Mouse (Mus musculus) lung, postnatal 0 days (tissue): ENCODE measurements around the gene Med13. TPM values are rescaled to one million over a fixed set of nuclear protein-coding genes. Genes with fewer than 3 reads are reported as not detected.

Experiments used
- ATAC-seq: fragments of 200-750 bp; cut with Nextera tagmentation; 2 replicates; pipeline ENCODE4 v1.8.0; 2017; ENCODE audit warnings: moderate library complexity
- DNase-seq: peaks from one replicate; pipeline ENCODE4 v3.0.0-alpha.2; 2016; ENCODE audit warnings: low spot score
- H3K27ac ChIP-seq: fragments of 300-500 bp; sonication (generic); 2 replicates; pipeline ENCODE4 v1.5.1; 2014; ENCODE audit warnings: antibody characterized with exemption, mild to moderate bottlenecking, low read length, mixed read lengths
- H3K27me3 ChIP-seq: fragments of 300-500 bp; sonication (generic); replicated peaks from 2 replicates; pipeline ENCODE4 v1.6.1; 2014; ENCODE audit warnings: low read length, mixed read lengths; ENCODE audit not compliant: insufficient read depth
- H3K36me3 ChIP-seq: fragments of 300-500 bp; sonication (generic); 2 replicates; pipeline ENCODE4 v1.6.1; 2014; ENCODE audit warnings: low read length, mixed read lengths; ENCODE audit not compliant: insufficient read depth
- H3K4me1 ChIP-seq: fragments of 300-500 bp; sonication (generic); 2 replicates; pipeline ENCODE4 v1.6.1; 2014; ENCODE audit warnings: antibody characterized with exemption, low read depth, low read length, mixed read lengths; ENCODE audit not compliant: insufficient read depth
- H3K4me2 ChIP-seq: fragments of 300-500 bp; sonication (generic); replicated peaks from 2 replicates; pipeline ENCODE4 v1.6.1; 2014; ENCODE audit warnings: low read depth, mild to moderate bottlenecking, low read length, moderate library complexity, mixed read lengths
- H3K4me3 ChIP-seq: fragments of 300-500 bp; sonication (generic); 2 replicates; pipeline ENCODE4 v1.5.1; 2014; ENCODE audit warnings: low read depth, low read length
- H3K9ac ChIP-seq: fragments of 300-500 bp; sonication (generic); replicated peaks from 2 replicates; pipeline ENCODE4 v1.6.1; 2014; ENCODE audit warnings: low read depth, mild to moderate bottlenecking
- H3K9me3 ChIP-seq: fragments of 300-500 bp; sonication (generic); 2 replicates; pipeline ENCODE4 v1.6.1; 2016; ENCODE audit warnings: low read length, mixed read lengths
- CTCF ChIP-seq: IDR thresholded peaks from 2 replicates; pipeline ENCODE4 v1.5.1; 2016; ENCODE audit warnings: antibody characterized with exemption, mild to moderate bottlenecking
- EP300 ChIP-seq: IDR thresholded peaks from 2 replicates; pipeline ENCODE4 v1.6.1; 2016; ENCODE audit warnings: antibody characterized with exemption, mild to moderate bottlenecking, control low read depth
- WGBS: fragments of 180-500 bp; shearing (Covaris S2); extraction: QIAGEN DNeasy Blood & Tissue Kit; methylation state at CpG from one replicate; pipeline ENCODE4 v1.1.7; 2014; 5-methylcytosine and 5-hydroxymethylcytosine counted together
- polyA plus RNA-seq: library from polyadenylated mRNA; unstranded; fragments of >200 nt; fragmentation: Nextera tagmentation; extraction: Ambion mirVana; gene quantifications from 2 replicates; pipeline ENCODE4 v1.2.1, GENCODE M21; 2015

Med13 gene
- polyA plus RNA-seq, 1 experiment from 2014 or later: 5.8 TPM

DNA sequence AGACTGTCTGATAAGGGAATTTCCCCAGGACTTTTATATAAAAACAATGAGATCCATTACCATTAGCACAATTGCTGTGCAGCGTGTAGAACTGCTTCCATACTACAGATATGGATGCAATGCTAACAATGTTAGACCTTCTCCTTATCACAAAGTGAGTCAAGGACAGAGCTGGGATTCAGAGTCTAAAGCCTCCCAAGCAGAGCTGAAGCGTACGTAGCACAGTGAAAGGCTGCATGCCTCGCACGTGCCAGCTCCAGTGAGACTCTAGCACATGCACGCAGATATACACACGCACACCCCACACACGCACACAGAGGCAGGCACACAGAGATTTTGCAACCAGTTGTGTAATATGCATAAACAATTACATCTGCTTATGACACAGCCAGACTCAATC is 71.7 kb downstream of the Med13 start:
- H3K36me3 ChIP-seq: peaks cover 32% of the 10 kb centered on the region
- H3K4me3 ChIP-seq: no peak overlapping the region
- H3K4me1 ChIP-seq: no peaks in the 10 kb centered on the region
- WGBS: 81% methylated on average over 8 of the region's 8 CpGs
- H3K9ac ChIP-seq: no peak overlapping the region
- DNase-seq: peak; percentile 13
- no peak overlapping the region for H3K27ac ChIP-seq
- no peaks in the 10 kb centered on the region for H3K27me3 ChIP-seq
- ATAC-seq: no peak
- H3K9me3 ChIP-seq: no peaks in the 10 kb centered on the region
- no peak overlapping the region for H3K4me2 ChIP-seq
- TF ChIP-seq EP300 (no peak), CTCF (no peak)

DNA sequence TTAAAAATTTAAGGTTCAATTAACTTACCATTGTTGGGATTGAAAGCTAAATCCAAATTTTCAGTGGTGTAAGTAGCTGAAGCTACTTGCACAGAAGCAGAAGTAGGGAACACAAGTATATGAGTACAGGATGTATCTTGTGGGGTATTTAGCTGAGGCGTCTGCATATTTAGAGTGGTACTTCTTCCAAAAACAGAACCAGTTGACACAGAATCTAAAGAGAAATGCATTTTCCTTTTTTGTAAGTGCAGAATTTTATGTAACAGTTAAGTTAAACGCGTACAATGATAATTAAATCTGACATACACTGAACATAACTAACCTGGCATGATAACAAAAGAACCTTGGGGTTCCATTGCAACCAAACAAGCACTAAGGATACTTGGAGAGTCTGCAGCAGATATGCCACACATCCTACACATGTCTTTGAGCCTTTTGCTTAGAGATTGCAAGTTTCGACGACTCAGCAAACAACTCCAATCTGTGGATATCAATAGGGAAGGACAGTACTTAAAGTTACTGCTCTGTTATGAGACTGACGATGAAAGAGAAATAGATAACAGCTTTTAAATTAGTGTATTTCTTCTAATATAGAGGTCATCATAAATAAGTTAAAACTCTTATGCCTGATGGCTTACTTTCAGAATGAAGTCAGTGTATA is 78.8 kb downstream of the Med13 start:
- ATAC-seq (no peak), DNase-seq (no peak)
- Histone ChIP-seq H3K9ac (no peak overlapping the region), H3K27me3 (no peaks in the 10 kb centered on the region), H3K4me3 (no peak overlapping the region), H3K36me3 (peaks cover 35% of the 10 kb centered on the region), H3K9me3 (no peaks in the 10 kb centered on the region), H3K4me2 (no peak overlapping the region), H3K4me1 (no peaks in the 10 kb centered on the region), H3K27ac (no peak overlapping the region)
- WGBS: 94% methylated on average over 6 of the region's 6 CpGs
- TF ChIP-seq EP300: no peak
- TF ChIP-seq CTCF: no peak

DNA sequence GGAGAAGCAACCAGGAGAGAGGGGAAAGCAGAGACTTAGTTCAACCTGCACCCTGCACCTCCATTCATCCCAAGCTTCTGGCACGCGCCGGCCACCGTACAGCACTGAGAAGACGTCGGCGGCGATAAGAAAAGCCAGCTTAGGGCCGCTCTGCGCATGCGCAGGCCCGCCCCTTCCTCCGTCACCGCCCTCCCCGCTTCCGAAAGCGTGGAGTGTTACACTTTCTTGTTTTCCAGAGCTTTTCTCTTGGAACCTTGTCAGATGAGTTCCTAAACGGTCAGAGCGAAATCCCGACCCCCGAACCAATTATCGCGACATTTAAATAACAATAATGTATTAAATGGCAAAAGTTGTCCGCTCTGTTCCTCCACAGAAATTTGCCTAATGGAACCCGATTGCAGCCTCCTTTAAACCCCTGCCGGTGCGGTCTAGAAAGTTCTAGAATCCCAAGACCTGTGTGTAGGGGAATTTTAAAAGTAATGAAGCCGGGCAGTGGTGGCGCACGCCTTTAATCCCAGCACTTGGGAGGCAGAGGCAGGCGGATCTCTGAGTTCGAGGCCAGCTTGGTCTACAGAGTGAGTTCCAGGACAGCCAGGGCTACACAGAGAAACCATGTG is 99.8 kb downstream of the Med13 start, which contains the start of gene Ints2:
TSS of gene Ints2 (minus strand) at position 116 of the 617 bp plus-strand sequence.
- TF ChIP-seq EP300 (peak; percentile 27; the same call in 1 of the 2 replicates), CTCF (no peak)
- H3K36me3 ChIP-seq: no peaks in the 10 kb centered on the region
- peak; percentile 96 for ATAC-seq
- no peaks in the 10 kb centered on the region for H3K27me3 ChIP-seq
- no peaks in the 10 kb centered on the region for H3K9me3 ChIP-seq
- no peaks in the 10 kb centered on the region for H3K4me1 ChIP-seq
- peak; percentile 98 for DNase-seq
- peak within 1 kb of the TSS; percentile 57 for H3K4me3 ChIP-seq
- peak within 1 kb of the TSS; percentile 80 for H3K4me2 ChIP-seq
- peak within 1 kb of the TSS; percentile 69 for H3K9ac ChIP-seq
- WGBS: 7% methylated on average over 32 of the region's 32 CpGs
- peak within 1 kb of the TSS; percentile 54 for H3K27ac ChIP-seq

DNA sequence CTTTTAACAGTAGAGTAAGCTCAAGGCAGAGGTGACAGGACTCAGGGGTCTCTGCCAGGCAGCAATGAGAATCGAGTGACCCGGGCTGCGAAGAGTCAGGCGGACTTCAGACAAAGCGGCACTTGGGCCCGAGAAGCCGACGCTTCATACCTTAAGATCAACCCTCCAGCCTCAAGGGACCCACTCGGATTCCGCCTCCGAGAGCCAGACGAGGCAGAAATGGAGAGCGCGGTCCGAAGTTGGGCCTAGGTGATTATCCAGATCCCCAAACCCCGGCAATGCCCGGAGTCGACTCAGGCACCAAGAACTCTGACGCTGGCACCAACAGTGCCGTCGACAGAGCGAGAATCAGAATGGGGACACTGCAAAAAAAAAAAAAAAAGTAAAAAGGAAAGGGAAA is 100.3 kb downstream of the Med13 start:
- TF ChIP-seq EP300: no peak
- TF ChIP-seq CTCF: no peak
- H3K4me1 ChIP-seq: no peaks in the 10 kb centered on the region
- WGBS: under 1% methylated on average over 22 of the region's 22 CpGs
- peak overlapping the region; percentile 80 for H3K4me2 ChIP-seq
- H3K4me3 ChIP-seq: peak overlapping the region; percentile 57
- H3K27me3 ChIP-seq: no peaks in the 10 kb centered on the region
- ATAC-seq (peak; percentile 36), DNase-seq (peak; percentile 15)
- peak overlapping the region; percentile 69 for H3K9ac ChIP-seq
- H3K27ac ChIP-seq: peak overlapping the region; percentile 38; the same call in 1 of the 2 replicates
- H3K9me3 ChIP-seq: no peaks in the 10 kb centered on the region
- H3K36me3 ChIP-seq: no peaks in the 10 kb centered on the region

DNA sequence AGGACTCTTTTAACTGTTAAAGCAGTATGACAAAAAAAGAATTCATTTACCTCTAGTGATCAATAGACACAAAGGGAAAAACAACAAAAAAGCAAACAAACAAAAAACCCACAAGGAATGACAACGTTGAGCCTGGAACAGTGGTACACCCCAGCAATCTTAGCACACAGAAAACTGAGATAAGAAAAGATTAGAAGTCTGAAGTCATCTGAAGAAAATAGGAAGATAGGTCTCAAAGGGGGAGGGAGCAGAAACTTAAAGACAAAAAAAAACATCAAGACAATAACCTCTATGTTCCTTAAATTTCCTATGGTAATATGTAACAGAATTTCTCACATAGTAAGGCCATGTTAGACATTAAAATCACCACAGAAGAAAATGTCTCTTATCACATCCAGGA is 104.1 kb downstream of the Med13 start:
- no peak overlapping the region for H3K4me3 ChIP-seq
- no peak overlapping the region for H3K27ac ChIP-seq
- no peak overlapping the region for H3K9ac ChIP-seq
- H3K4me1 ChIP-seq: no peaks in the 10 kb centered on the region
- 66% methylated on average over 1 of the region's 1 CpGs for WGBS
- H3K9me3 ChIP-seq: no peaks in the 10 kb centered on the region
- no peak for DNase-seq
- no peak overlapping the region for H3K4me2 ChIP-seq
- H3K36me3 ChIP-seq: peaks cover 6% of the 10 kb centered on the region; the same call in 1 of the 2 replicates
- TF ChIP-seq CTCF (no peak), EP300 (no peak)
- H3K27me3 ChIP-seq: no peaks in the 10 kb centered on the region
- ATAC-seq: no peak

DNA sequence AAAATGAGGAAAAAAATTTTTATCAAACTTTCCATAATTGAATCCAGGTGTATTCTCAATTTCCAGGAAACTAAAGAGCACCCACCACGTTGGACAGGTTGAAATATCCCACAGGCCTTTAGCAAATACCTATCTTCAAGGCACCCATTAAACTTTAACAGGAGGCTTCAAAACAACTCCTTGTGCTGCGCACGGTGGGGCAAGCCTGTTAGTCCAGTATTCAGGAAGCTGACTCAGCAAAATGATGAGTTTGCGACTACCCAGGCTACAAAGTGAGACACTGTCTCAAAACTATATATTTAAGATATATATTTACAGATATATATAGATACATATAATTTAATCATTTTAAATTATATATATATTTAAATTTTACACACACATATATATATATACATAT is 125.0 kb downstream of the Med13 start:
- Histone ChIP-seq H3K9ac (no peak overlapping the region), H3K4me3 (no peak overlapping the region), H3K4me1 (no peaks in the 10 kb centered on the region), H3K4me2 (no peak overlapping the region), H3K36me3 (no peaks in the 10 kb centered on the region), H3K27me3 (no peaks in the 10 kb centered on the region), H3K27ac (no peak overlapping the region), H3K9me3 (no peaks in the 10 kb centered on the region)
- no peak for TF ChIP-seq CTCF
- no peak for TF ChIP-seq EP300
- ATAC-seq (no peak), DNase-seq (peak; percentile 37)
- WGBS: 65% methylated on average over 4 of the region's 4 CpGs
